Mouse (Mus musculus) right cerebral cortex, postnatal 25 days (tissue): ENCODE results near the gene Fasn.

ENCODE experiments used
- DNase-seq: peaks from one replicate; pipeline ENCODE4 v3.0.0; 2022

Gene Fasn

DNA sequence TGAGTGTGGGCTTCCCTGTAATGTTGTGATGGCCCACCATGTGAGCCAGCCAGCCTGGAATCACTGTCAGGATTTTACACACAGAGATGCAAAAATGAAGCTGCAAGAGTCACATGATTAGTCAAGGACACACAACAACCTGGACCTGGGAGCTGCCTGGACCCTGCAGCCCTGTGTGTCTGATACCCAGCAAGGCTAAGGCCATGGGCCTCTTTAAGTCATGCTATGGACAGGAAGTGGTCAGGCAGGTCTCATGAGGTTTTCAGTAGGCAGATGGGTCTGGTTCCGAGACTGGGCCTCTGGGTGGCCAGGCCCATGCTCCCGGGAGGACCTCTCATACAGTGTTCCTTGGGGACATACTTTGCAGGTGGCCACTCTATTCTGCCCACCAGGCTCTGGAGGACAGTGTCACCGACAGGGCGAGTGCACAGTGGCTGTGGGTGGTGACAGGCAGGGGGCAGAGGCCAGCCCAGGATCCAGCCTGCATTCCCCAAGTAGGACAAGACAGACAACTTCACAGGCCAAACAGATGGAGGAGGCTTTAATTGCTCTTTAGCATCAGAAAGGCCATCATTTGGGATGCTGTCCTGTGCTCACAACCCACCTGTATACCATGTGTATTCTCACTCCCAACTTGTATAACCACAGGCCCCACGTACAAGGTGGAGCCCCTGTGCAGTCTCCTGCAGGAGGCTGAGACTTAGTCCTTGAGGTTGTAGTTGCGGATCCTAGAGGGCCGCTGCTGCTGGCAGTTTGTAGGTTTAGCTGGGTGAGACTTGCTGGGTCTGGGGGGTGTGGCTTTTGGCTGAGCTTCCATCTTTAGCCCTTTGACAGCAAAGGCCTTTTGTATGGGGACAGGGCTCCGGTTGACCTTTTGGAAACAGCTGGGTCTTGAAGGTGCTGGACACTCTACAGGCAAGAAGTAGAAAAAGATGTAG is 1.9 kb upstream of the Fasn start:
- DNase-seq, result no peak

DNA sequence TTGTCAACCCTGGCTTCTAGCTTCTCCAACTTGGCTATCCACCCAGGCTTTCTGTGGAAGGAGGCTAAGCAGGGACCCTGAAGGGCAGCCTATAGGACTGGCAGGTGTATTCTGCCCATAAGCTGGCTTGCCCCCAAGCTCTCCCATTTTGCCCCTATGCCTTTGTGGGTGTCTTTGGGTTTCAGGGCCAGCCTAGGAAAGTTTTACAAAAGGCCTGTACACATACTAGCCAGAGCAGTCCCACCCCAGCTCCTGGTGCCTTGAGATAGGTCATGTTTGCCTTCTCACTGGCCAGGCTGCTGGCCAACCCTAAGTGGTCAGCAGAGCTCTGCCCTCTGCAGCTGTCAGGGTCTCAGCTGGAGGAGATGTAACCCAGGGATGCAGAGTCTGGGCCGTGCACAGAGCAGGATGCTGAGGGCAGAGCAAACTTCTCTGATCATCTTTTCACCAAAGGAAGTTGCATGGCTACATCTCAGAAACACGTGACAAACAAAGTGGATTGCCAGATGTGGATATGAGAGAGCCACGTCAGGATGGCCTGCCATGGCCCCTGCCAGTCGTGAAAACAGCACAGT is 1.0 kb upstream of the Fasn start:
- DNase-seq, result no peak

DNA sequence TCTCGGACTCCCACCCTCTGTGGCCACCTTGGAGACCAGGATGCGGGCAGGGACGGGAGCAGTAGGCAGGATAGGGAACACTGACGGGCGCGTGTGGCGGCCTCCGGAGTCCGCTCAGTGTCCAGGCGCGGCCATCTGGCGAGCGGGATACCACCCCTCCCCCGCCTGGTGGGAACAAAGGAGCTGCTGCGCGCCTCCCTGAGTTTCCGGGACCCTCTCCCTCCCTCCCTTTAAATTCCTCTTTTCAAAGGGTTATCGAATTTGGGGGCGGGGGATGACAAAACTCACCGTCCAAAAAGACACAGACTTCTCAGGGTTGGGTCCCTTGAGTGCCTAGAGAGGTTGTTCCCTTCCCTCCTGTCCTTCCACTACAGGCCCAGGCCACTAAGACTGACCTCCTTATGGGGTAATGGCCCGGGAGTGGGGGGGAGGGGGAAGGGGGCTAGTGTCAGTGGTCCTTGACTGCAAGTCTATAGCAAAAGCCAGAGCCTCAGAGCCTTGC is 491 bp upstream of the Fasn start:
- no peak for DNase-seq

DNA sequence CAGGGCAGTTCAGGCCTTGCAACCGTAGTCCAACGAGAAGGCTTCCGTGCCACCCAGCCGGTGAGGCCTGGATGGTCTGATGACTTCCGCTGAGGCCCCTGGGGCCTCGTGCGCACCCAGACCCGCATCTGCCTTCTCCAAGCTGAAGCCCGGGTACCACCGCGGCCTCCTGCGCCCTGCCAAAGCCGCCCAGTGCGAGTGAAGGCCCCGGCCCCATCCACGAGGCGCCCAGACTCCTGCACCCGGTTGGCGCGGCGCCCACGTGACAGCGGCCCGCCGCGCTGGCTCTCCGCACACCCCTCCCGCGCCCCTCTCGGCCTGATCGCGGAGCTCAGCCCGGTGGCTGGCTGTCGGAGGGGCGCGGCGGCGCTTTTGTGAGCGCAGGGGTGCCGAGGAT is 798 bp downstream of the Fasn start:
- DNase-seq, result no peak

DNA sequence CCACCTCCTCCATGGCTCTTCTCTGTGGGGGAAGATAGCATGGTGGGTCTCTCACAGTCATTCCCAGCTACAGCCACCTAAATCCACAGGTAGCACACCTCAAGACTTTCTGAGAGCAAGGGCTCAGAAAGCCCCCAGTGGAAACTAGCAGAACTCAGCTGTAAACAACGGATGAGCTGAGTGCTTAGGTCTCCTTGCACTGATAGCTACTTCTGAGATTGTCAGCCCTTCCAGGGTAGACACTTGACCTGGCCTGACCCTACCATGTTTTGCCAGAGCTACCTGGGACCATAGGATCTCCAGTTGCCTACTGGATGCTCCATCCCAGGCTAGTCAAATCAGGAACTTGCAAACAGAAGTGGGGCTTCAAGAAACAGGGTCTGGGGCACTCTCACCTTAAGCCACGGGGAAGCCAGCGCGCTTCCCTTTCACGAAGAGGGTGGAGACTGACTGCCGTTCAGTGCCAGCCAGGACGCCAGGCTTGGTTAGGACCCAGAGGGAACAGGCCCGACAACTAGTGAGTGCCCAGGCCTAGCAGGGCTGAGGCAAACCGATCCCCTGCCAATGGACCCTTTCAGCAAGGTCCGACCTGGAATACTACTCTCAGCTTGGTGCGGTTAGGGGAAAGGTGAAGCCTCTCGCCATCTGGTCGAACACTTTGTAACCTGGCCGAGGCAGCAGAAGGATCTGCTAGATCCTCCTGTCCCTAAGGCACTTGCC is 1.4 kb downstream of the Fasn start:
- no peak for DNase-seq

DNA sequence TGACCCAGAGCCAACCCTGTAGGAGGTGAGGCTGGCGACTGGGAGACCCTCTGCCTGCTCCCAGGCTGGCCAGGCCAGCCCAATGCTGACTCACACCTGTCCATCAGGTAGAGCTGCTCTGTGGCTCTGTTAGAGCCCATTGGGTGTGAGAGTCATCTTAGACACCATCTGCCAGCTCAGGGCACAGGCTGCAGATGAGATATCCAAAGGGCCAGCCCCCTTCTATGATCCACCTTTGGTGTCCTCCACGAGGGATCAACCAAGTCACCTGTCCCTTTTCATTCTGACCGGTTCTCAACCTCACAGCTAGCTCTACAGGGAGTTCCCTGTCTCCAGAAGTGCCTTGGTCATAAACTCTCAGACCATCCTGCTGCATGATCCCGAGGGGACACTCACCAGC is 2.0 kb downstream of the Fasn start:
- no peak for DNase-seq

DNA sequence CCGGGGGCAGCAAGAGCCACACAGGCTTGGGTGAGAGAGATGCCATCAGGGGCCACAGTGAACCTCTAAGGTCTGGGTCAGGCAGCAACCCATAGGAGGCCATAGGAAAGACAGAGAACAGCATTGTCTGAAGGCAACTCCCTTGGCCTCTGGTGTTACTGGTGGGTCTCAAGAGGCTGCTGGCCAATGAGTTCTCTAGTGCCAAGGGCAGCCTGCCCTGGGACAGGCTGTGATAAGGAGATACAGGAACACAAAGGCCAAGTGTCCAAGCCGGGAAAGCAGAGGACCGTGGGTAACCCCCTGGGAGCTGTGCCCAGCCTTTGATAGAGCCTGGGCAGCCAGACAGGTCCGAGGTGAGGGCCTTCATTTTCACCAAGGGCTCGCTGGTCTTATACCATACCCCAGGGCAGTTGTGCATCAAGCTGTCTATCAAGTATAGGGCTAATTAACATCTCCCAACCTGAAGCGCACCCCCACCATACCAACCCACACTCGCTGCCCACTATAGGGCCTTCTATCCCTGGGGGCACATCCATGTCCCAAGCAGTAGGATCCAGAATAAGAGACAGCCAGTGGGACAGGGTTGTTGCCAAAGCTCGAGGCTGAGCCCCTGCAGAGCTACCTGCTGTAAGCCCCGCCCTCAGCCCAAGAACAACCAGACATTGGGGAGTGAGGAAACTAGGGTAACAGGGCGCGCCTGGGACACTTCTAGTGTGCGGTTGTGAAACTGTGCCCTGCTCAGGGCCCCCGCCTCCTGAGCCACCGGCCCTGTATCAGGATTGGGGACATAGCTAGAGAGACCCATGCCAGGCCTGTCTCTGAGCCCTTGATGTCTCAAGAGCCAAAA is 3.0 kb downstream of the Fasn start:
- no peak for DNase-seq

DNA sequence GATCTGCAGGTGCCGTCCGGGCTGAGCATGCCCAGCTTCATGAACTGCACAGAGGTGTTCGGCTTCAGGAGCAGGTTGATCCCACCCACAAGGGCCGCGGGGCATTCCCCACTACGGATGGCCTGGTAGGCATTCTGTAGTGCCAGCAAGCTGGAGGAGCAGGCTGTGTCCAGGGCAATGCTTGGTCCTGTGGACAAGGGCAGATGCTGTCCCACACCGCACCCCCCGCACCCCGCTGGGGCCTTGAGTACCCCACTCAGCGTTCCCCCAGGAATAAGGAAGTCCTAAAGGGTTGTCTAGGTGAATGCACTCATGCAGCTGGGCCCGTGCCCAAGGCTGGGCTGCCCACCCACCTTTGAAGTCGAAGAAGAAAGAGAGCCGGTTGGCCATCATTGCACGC is 3.8 kb downstream of the Fasn start:
- DNase-seq, result no peak

DNA sequence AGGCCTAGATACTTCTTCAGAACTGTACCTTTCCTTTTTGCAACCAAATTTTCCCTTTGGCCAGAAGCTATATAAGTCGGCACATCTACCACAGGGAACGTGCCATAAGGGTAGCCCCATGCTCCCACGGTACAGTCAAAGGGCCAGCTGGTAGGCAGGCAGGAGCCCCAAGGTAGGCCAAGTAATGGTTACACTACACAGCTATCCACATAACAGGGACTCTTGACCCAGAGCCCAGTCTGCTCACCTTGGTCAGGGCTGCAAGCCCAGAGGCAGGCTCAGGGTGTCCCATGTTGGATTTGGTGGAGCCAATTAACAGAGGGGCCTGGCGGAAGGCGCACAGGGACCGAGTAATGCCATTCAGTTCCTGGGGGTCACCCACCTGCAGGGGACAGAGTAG is 4.8 kb downstream of the Fasn start:
- no peak for DNase-seq

DNA sequence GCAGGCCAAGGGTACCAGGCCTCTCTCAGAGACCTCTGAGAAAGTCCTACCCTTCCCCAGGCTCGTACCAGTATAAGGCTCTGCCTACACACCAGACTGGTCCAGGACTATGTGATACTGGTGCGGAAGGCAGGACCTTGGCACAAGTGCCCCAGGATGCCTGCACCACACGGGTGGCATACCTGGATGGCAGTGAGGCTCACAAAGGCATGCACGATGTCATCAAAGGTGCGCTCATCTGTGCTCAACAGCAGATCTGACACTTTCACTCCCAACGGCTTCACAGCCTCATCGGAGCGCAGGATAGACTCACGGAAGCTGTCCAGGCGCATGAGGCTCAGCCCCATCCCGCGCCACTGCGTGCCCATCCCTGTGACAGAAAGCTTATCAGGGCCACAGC is 6.1 kb downstream of the Fasn start:
- DNase-seq, result no peak

DNA sequence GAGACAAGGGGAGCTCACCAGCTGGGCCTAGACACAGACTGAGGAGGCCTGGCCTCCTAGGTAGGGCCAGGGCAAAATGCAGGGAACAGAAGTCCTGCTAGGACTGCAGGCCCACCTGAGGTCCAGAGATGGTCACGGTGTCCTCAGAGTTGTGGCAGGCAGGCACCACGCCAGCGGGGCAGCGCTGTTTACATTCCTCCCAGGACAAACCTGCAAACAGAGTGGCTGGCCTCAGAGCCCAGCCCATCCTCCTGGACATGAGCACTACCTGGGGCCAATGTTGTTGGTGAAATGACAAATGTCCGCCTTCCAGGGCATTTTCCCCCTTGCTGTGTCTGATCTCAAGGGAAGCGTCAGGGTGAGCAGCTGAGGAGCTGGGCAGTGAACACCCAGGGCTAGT is 7.0 kb downstream of the Fasn start:
- DNase-seq, result no peak

DNA sequence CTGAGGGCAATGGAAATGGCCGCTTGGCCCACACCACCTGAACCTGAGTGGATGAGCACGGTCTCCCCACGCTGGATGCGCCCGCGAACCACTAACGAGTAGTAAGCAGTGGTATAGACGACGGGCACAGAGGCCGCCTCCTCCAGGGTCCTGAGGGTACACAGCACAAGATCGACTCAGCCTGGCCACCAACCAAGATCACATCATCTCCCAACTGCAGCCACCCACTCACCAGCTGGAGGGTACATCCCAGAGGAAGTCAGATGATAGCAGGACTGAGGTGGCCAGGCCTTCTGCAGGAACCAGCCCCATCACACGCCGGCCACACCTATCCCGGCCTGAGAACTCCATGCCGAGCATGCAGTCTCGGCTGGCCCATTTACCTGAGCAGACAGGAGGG is 12.3 kb downstream of the Fasn start:
- no peak for DNase-seq

DNA sequence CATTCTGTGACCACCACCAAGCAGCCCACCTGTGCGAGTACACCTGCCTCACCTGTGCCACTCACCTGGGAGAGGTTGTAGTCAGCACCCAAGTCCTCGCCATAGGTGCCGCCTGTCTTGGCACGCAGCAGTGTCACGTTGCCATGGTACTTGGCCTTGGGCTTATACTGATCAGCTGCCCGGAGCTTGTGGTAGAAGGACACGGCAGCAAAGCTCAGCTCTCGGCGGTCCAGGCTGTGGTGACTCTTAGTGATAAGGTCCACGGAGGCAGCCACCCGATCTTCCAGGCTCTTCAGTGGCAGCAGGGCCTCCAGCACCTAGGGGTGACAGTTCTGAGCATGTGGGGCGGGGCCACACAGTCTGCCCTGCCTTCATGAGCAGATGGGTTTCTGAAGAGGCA is 16.3 kb downstream of the Fasn start:
- no peak for DNase-seq

DNA sequence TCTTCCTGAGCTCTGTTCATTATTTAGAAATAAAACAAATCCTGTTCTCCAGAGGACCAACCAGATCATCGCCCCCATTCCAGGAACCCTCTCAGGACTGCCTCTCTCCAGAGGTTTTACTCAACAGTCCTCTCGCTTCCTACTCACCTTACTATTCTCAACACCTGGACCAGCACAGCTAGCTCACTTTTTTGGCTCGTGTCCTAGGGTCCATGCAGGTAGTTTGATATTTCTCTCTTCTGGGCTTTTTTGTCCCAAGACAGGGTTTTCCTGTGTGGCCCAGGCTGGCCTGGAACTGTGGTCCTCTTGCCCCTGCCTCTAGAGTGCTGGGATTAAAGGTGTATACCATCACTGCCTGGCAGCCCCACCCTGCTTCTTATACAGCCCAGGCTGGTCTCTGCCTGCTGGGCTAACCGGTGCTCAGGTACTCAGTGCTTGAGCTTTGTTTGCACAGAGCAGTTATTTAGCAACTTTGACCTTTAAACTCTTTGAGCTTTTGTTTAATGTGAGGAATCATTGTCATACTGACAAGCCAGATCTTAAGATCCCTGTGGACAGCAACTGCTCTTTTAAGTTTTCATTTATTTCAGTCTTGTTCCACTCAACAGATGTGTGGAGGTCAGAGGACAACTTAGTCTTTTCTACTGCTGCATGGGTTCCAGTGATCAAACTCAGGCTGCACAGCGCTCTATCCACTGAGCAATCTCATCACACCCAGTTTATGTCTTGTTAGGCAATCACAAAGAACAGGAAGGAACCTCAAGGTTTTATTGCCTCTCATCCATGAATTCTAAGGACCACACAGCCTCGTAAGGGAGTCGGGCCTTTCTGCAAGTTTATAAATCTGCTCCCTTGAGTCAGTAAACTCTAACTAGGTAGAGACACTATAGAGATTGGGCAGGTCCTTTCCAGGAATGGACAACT is 18.7 kb downstream of the Fasn start:
- DNase-seq, result no peak

DNA sequence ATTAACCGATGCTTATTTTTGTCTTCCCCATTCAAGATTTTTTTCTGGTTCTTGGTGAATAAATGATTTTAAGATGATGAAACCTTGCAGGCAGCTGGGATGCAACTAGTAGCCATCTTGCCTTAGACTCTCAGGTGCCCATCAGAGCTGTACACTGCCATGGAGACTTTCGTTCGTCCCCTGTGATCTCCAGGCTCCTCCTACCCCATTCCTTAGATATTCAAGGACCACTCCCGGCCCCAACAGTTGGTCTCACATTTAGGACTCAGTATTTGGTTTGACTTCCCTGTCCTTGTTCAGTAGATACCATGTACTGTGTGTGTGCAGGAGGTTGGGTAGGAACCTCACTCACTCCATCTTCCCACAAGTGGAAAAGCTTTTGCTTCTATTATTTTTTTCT is 19.6 kb downstream of the Fasn start:
- DNase-seq, result no peak

DNA sequence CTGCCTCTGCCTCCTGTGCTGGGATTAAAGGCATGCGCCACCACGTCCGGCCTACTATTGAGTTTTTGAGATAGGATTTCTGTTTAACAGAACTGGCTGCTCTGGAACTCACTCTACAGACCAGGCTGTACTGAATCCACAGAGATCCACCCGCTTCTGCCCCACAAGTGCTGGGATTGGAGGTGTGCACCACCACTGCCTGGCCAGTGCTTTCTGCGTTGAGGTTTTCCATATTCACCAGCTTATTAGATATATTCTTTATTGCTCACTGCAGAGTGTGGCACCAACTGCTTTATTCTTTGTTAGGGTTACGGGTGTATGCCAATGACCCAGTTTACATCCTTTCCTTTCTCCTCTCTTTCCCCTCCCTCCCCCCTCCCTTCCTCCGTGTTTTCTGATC is 20.1 kb downstream of the Fasn start:
- DNase-seq, result no peak

DNA sequence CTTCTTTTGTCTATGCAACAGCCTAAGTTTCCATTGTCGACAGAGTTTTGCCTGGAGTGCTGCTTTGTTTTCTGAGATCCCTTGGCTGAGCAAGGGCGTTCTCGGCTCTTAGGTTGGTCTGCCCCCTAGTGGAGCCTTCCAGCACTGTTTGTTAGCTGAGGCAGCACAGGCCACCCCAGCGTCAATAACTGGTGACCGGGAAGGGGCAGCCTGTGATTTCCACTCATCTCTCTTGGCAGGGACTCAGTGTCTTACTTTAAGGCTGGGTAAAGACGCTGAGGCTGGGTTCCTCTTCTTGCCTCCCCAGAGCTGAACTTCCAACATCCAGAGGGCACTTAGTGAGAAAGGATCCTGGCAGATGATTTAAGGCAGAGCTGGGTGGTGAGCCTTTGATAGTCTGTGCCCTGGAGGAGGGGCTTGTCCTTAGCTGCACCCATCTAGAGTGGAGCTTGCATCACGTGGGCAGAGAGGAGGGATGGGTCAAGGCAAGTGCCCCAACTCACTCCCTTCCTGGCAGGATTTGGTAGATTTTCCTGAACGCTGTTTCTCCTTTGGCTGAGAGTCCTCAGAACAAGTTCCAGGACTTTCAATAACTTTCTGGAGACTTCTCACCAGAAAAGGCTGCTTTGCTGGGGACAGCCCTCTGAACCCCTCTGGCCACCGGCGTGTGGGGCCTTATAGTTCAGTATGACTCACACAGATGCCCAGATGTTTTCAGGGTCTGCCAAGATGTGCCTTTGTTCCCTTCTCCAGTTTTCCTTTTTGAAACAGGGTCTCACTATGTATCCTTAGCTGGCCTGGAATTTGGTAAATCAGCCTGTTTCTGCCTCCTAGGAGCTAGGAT is 24.1 kb downstream of the Fasn start:
- peak; percentile 76 for DNase-seq

DNA sequence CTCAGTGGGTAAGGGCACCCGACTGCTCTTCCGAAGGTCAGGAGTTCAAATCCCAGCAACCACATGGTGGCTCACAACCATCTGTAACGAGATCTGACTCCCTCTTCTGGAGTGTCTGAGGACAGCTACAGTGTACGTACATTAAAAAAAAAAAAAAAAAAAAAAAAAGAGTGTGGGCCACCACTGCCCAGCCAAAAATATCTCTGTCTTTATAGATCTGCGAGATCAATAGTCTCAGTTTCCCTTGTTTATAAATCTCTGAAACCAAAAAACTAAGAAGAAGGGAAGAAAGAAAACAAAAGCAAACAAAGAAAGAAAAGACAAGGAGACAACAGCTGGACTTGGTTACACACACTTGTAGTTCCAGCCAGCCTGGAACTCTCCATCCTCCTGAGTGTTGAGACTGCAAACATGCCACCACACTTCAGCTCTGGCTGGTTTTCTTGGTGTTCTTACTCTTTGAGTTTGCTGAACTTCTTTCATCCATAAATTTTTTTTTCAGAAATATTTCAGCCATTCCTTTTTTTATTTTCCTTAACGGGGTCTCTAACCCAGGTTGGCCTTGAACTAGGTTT is 24.9 kb downstream of the Fasn start:
- DNase-seq, result no peak

DNA sequence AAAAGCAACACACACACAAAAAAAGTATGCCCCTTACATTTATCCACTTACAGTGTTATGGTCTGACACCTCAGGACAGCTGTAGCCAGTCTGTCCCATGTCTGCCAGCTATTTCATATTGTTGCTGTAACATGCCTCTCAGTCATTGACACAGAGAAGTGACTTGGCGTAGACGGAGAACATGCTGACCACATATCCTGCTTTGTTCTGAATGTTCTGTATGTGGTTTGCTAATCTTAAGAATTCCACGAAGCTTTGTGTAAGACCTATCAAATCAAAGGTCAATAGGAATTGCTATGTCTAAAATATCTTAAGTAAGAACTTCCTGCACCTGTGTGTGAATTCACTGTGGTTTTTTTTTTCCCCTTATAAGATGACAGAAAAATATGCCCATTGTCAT is 26.1 kb downstream of the Fasn start:
- no peak for DNase-seq

DNA sequence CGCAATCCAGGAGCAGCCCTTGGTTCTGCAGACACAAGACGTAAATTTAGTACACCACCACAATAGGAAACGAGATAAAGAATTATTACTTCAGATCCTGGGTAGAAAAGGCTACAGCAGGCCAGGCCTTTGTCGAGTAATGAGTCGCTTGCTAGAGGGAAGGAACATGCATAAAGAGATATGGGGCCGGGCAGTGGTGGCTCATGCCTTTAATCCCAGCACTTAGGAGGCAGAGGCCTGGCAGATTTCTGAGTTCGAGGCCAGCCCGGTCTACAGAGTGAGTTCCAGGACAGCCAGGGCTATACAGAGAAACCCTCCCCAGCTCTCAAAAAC is 27.8 kb downstream of the Fasn start:
- DNase-seq, result no peak
